8 mouse cellular contexts compared by ENCODE assay signal in the genomic region with DNA sequence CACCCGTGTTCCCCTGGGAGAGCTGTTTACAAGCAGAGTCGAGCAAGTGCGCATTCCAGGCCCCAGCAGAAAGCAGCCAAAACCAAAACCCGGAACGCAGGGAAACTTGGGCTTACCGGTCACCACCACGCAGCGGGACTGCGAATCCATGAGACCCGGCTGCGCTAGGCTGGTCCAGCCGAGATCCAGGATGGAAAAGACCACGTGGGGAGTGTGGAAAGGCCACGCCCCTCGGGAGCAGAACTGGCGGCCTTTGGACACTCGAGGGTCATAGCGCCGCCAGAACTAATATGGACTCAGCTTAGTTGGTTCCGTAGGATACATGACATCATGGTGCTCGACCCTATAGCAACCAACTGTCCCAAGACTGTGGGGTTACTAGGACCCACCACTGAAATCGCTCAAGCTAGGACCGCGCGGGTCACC. TPM values are rescaled to one million over a fixed set of nuclear protein-coding genes. Genes with fewer than 3 reads are reported as not detected.
DNase-seq lines count a peak whose midpoint lies in the region; ATAC-seq lines count a peak whose summit lies in the region.

A gene (minus strand): TSS at position 206 of the 426 bp plus-strand sequence.

- intact Hi-C loops in left cerebral cortex, postnatal 10 days (cut with DNase I), result no loop called here

- H3K9me3 ChIP-seq in intestine, embryonic 15.5 days, result no peaks in the 10 kb centered on the region
- no peaks in the 10 kb centered on the region for H3K9me3 ChIP-seq in liver, embryonic 12.5 days (replicated peaks)

- peaks cover 3% of the 10 kb centered on the region; the same call in 1 of the 2 replicates for H3K27me3 ChIP-seq in intestine, embryonic 15.5 days (replicated peaks)
- peaks cover 32% of the 10 kb centered on the region for H3K27me3 ChIP-seq in liver, embryonic 12.5 days (replicated peaks)

- 0 out of 2 replicates have a peak, but pooled peaks have one; percentile 25 for ATAC-seq in common myeloid progenitor, adult 5-6 weeks (replicated peaks; ENCODE audit: low read depth, poor library complexity, severe bottlenecking)
- ATAC-seq in granulocyte monocyte progenitor cell, adult 5-6 weeks (replicated peaks; ENCODE audit: poor library complexity, severe bottlenecking), result peak; percentile 17; the same call in 1 of the 2 replicates
- peak; percentile 74 for ATAC-seq in intestine, embryonic 15.5 days
- no peak for ATAC-seq in liver, embryonic 12.5 days

- 7% methylated on average over 25 of the region's 25 CpGs for WGBS in intestine, embryonic 15.5 days
- 13% methylated on average over 25 of the region's 25 CpGs for WGBS in liver, embryonic 12.5 days (ENCODE audit: insufficient replicate concordance)

- H3K4me1 ChIP-seq in intestine, embryonic 15.5 days (replicated peaks), result peaks cover 12% of the 10 kb centered on the region
- H3K4me1 ChIP-seq in liver, embryonic 12.5 days, result peaks cover 4% of the 10 kb centered on the region; the same call in 1 of the 2 replicates

- no peak within 1 kb of the TSS for H3K27ac ChIP-seq in intestine, embryonic 15.5 days
- no peak within 1 kb of the TSS for H3K27ac ChIP-seq in liver, embryonic 12.5 days

- peak within 1 kb of the TSS; percentile 22 for H3K4me3 ChIP-seq in intestine, embryonic 15.5 days (replicated peaks)
- H3K4me3 ChIP-seq in liver, embryonic 12.5 days, result peak within 1 kb of the TSS; percentile 32

- peak; percentile 15 to 74 for DNase-seq in left cerebral cortex, postnatal 10 days (ENCODE audit: extremely low spot score in 1 of 2, low spot score in 2 of 2)
- no peak for DNase-seq in left cerebral cortex, adult 11 months (ENCODE audit: low spot score)
- DNase-seq in neural tube, embryonic 10.5 days (ENCODE audit: extremely low spot score, low spot score), result peak; percentile 42
- DNase-seq in spleen, postnatal 14 days (ENCODE audit: low spot score in 2 of 2), result no peak

- H3K36me3 ChIP-seq in intestine, embryonic 15.5 days, result no peaks in the 10 kb centered on the region
- no peaks in the 10 kb centered on the region for H3K36me3 ChIP-seq in liver, embryonic 12.5 days

- H3K9ac ChIP-seq in intestine, embryonic 15.5 days, result no peak within 1 kb of the TSS
- H3K9ac ChIP-seq in liver, embryonic 12.5 days, result no peak within 1 kb of the TSS

- peak within 1 kb of the TSS; percentile 69 for H3K4me2 ChIP-seq in intestine, embryonic 15.5 days (replicated peaks)
- H3K4me2 ChIP-seq in liver, embryonic 12.5 days, result peak within 1 kb of the TSS; percentile 59

RNA-seq across cellular contexts. Expression of the gene that starts here (rescaled TPM):
- under 1 TPM in 1 of 2 experiments, not detected in 1; 0.49 TPM for total RNA-seq in left cerebral cortex, postnatal 10 days (2021)
- total RNA-seq in common myeloid progenitor, adult 5-6 weeks (2017), result not detected in 2 replicates
- total RNA-seq in granulocyte monocyte progenitor cell, adult 5-6 weeks (2014; fragmentation: Nextera tagmentation), result not detected in 2 replicates
- not detected in 2 replicates for total RNA-seq in granulocyte monocyte progenitor cell, adult 5-6 weeks (2017)
- not detected in 2 replicates for polyA plus RNA-seq in intestine, embryonic 15.5 days (2015; fragmentation: Nextera tagmentation; extraction: Ambion mirVana)
- not detected in 2 replicates for polyA plus RNA-seq in liver, embryonic 12.5 days (2016; fragmentation: Nextera tagmentation; extraction: Ambion mirVana)

Comparison
In these comparisons a context has a peak if more than half of its experiments do, and no peak if none do; other contexts are left out.
1. Peak in DNase-seq in left cerebral cortex, postnatal 10 days; RNA of the gene not detected or under 1 TPM.
2. Peak in ATAC-seq in common myeloid progenitor, adult 5-6 weeks; RNA of the gene not detected or under 1 TPM.
3. Peak in ATAC-seq in granulocyte monocyte progenitor cell, adult 5-6 weeks; RNA of the gene not detected or under 1 TPM.
4. Peak in ATAC-seq, H3K4me3 ChIP-seq and H3K4me2 ChIP-seq in intestine, embryonic 15.5 days; RNA of the gene not detected or under 1 TPM.